Mouse (Mus musculus) stomach, embryonic 15.5 days (tissue): ENCODE measurements around the gene Batf2. TPM values are rescaled to one million over a fixed set of nuclear protein-coding genes. Genes with fewer than 3 reads are reported as not detected.

ENCODE experiments used
- ATAC-seq: fragments of 200-750 bp; cut with Nextera tagmentation; 2 replicates; pipeline ENCODE4 v1.8.0; 2017; ENCODE audit warnings: low read depth, moderate number of reproducible peaks, moderate TSS enrichment; ENCODE audit not compliant: insufficient read depth, low FRiP score
- H3K27ac ChIP-seq: fragments of 300-500 bp; sonication (generic); 2 replicates; pipeline ENCODE4 v1.5.1; 2015; ENCODE audit warnings: mild to moderate bottlenecking, inconsistent platforms
- H3K27me3 ChIP-seq: fragments of 300-500 bp; sonication (generic); replicated peaks from 2 replicates; pipeline ENCODE4 v1.6.1; 2015; ENCODE audit warnings: inconsistent platforms
- H3K36me3 ChIP-seq: fragments of 300-500 bp; sonication (generic); 2 replicates; pipeline ENCODE4 v1.6.1; 2015; ENCODE audit warnings: inconsistent platforms
- H3K4me1 ChIP-seq: fragments of 300-500 bp; sonication (generic); 2 replicates; pipeline ENCODE4 v1.6.1; 2015; ENCODE audit warnings: inconsistent platforms
- H3K4me2 ChIP-seq: fragments of 300-500 bp; sonication (generic); 2 replicates; pipeline ENCODE4 v1.6.1; 2015; ENCODE audit warnings: mild to moderate bottlenecking, inconsistent platforms
- H3K4me3 ChIP-seq: fragments of 300-500 bp; sonication (generic); replicated peaks from 2 replicates; pipeline ENCODE4 v1.5.1; 2015; ENCODE audit warnings: inconsistent platforms
- H3K9ac ChIP-seq: fragments of 300-500 bp; sonication (generic); 2 replicates; pipeline ENCODE4 v1.6.1; 2015; ENCODE audit warnings: inconsistent platforms
- H3K9me3 ChIP-seq: fragments of 300-500 bp; sonication (generic); 2 replicates; pipeline ENCODE4 v1.6.1; 2016; ENCODE audit warnings: inconsistent platforms
- WGBS: fragments of 180-500 bp; shearing (Covaris S2); methylation state at CpG from one replicate; pipeline ENCODE4 v1.1.7; 2015; 5-methylcytosine and 5-hydroxymethylcytosine counted together
- polyA plus RNA-seq: library from polyadenylated mRNA; unstranded; fragments of >200 nt; fragmentation: Nextera tagmentation; extraction: Ambion mirVana; gene quantifications from 2 replicates; pipeline ENCODE4 v1.2.1, GENCODE M21; 2015

Batf2 gene
- polyA plus RNA-seq, 1 experiment from 2014 or later: 0.55 TPM

DNA sequence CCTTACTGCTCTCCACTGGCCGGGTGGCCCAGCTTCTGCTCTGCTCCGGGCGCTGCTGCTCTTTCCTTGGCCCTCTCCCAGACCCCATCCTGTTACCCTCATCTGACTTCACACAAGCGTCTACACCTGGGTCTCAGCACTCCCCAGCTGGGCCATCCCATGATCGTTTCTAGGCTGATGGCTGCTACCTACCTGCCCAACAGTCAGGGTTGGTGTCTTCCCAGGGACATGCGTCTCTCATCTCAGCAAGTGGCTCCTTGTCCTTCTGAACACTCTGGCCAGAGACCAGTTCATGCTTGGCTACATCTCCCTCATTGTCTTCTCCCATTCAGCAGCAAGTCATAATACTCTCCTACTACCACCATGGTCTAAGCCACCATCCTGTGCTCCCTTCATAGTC lies 1.1 kb upstream of the Batf2 start:
- peaks cover 5% of the 10 kb centered on the region; the same call in 1 of the 2 replicates for H3K36me3 ChIP-seq
- peak overlapping the region; percentile 88 for H3K4me2 ChIP-seq
- H3K9ac ChIP-seq: 0 out of 2 replicates have a peak overlapping the region, but pooled peaks have one; percentile 84
- ATAC-seq: no peak
- no peaks in the 10 kb centered on the region for H3K27me3 ChIP-seq
- 94% methylated on average over 6 of the region's 6 CpGs for WGBS
- peak overlapping the region; percentile 78 for H3K4me3 ChIP-seq
- H3K4me1 ChIP-seq: peaks cover 7% of the 10 kb centered on the region
- no peaks in the 10 kb centered on the region for H3K9me3 ChIP-seq
- H3K27ac ChIP-seq: peak overlapping the region; percentile 96; the same call in 1 of the 2 replicates

DNA sequence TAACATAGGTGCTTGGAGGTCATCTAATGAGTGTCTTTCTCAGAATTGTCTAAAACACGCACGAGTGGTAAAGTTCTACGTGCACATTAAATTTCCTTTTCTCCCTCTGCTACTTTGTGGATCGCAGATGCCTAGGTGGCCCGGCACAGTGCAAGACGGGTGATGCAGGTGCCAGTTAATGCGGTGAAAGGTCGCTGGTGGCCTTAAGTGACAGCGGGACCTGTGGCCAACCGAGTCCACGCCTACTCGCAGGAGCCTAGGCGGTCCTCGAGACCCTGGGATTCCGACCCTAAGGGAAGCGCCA lies 457 bp upstream of the Batf2 start:
- 4% methylated on average over 16 of the region's 16 CpGs for WGBS
- H3K4me3 ChIP-seq: peak overlapping the region; percentile 78
- ATAC-seq: no peak
- peak overlapping the region; percentile 88 for H3K4me2 ChIP-seq
- no peaks in the 10 kb centered on the region for H3K9me3 ChIP-seq
- H3K27ac ChIP-seq: peak overlapping the region; percentile 96
- no peaks in the 10 kb centered on the region for H3K27me3 ChIP-seq
- H3K9ac ChIP-seq: peak overlapping the region; percentile 84
- H3K36me3 ChIP-seq: peaks cover 5% of the 10 kb centered on the region; the same call in 1 of the 2 replicates
- H3K4me1 ChIP-seq: peaks cover 7% of the 10 kb centered on the region

DNA sequence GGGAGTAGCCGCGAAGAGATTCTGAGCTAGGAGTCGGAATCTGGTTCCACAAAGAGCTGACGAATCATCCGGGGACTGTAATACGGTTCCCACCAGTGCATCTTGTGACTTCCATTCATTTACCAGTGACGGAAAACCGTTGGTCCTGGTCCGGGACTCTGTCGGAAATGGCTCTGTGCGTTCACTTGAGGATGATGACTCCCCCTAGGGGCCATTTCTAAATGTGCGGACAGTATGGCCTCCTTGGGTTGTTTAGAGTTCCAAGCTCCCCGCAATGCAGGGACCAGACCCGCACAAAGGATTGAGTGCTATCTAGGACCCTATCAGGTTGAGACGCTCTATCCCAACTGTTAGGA lies 589 bp downstream of the Batf2 start, which contains the start of gene Arl2:
Arl2 (minus strand) TSS at position 155 of the 356 bp plus-strand sequence.
- WGBS: under 1% methylated on average over 15 of the region's 15 CpGs
- peak; percentile 62 for ATAC-seq
- Histone ChIP-seq H3K27ac (peak within 1 kb of the TSS; percentile 96), H3K9ac (peak within 1 kb of the TSS; percentile 84), H3K9me3 (no peaks in the 10 kb centered on the region), H3K36me3 (0 out of 2 replicates have a peak, but pooled peaks cover 5% of the 10 kb centered on the region), H3K27me3 (no peaks in the 10 kb centered on the region), H3K4me2 (peak within 1 kb of the TSS; percentile 88), H3K4me1 (peaks cover 7% of the 10 kb centered on the region), H3K4me3 (peak within 1 kb of the TSS; percentile 78)

DNA sequence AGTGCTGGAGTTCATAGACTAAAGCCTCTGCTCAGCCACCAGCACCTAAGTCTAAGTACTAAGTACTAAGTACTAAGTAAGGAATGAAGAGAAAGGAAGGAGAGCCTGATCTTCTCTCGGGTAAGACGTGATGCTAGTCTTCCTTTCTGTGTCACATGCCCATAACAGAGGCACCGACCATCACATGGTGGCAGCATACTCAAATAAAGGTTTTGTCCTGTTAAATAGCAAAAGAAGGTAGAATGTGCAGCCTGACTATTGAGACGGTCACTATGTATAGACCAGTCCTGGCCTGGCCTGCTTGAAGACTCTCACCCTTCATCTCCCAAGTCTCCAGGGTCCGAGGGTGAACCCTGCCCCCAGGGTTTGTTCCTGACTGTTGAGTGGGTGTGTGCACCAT lies 4.1 kb downstream of the Batf2 start:
- no peaks in the 10 kb centered on the region for H3K9me3 ChIP-seq
- H3K4me2 ChIP-seq: no peak overlapping the region
- H3K27me3 ChIP-seq: no peaks in the 10 kb centered on the region
- no peaks in the 10 kb centered on the region for H3K36me3 ChIP-seq
- WGBS: 68% methylated on average over 5 of the region's 5 CpGs
- ATAC-seq: no peak
- no peak overlapping the region for H3K4me3 ChIP-seq
- peaks cover 7% of the 10 kb centered on the region for H3K4me1 ChIP-seq
- H3K9ac ChIP-seq: no peak overlapping the region
- H3K27ac ChIP-seq: no peak overlapping the region

DNA sequence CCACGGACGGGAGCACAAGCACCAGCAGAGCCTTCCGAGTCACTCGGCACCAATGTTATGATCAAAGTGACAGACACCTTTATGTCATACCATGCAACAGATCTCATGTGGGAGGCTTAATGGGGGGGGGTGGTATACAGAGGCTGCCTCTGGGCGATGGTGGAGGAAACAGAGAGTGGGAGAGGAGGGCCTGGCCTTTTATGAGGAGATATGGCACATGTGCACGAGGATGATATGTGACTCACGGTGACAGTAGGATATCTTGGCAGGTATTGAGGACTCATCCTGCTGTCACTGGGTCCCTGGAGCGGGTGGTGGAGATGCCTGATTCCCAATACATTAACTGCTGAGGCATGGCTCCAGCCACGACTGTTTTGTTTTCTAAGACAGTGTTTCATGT lies 14.4 kb downstream of the Batf2 start:
- no peak for ATAC-seq
- H3K4me1 ChIP-seq: no peaks in the 10 kb centered on the region
- WGBS: 80% methylated on average over 9 of the region's 9 CpGs
- H3K36me3 ChIP-seq: no peaks in the 10 kb centered on the region
- H3K9ac ChIP-seq: no peak overlapping the region
- no peaks in the 10 kb centered on the region for H3K27me3 ChIP-seq
- H3K9me3 ChIP-seq: no peaks in the 10 kb centered on the region
- H3K4me2 ChIP-seq: no peak overlapping the region
- H3K27ac ChIP-seq: no peak overlapping the region
- no peak overlapping the region for H3K4me3 ChIP-seq

DNA sequence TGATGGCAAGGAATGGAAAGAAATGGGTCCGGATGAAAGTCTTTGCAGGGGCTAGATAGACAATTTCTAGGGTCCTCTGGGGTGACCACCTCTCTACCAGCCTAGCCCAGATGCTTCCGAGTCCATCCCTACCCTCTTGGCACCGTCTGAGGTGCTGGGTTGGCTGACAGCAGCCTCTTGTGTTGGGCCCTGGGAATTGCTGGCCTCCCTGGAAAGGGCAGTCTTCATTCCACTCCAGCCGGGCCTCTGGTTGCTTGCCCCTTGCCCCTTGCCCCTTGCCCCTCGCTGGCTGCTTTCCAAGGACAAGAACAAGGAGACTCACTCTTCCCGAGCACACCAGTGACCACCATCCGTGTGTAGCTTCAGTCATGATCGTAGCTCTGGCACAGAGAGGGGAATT lies 15.6 kb downstream of the Batf2 start:
- H3K27ac ChIP-seq: no peak overlapping the region
- no peaks in the 10 kb centered on the region for H3K9me3 ChIP-seq
- ATAC-seq: no peak
- H3K9ac ChIP-seq: no peak overlapping the region
- H3K4me2 ChIP-seq: no peak overlapping the region
- no peak overlapping the region for H3K4me3 ChIP-seq
- no peaks in the 10 kb centered on the region for H3K4me1 ChIP-seq
- no peaks in the 10 kb centered on the region for H3K27me3 ChIP-seq
- no peaks in the 10 kb centered on the region for H3K36me3 ChIP-seq
- 63% methylated on average over 8 of the region's 8 CpGs for whole genome bisulfite sequencing

DNA sequence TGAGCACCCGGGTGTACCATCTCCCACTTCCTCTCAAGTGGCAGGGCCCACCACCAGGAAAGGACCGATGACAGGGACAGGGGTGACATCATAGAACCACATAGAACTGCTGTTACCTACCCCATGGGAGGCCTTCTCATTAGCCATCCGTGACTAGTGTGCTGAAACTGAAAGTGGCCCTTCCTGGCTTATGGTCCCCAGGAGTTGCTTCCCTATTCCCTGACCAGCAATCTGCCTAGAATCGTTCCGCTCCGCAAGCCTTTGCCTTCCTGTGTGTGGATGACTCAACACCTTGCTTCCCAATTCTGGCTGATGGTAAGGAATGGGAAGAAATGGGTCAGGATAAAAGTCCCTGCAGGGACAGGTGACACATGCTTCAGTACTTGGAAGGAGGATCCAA lies 16.4 kb downstream of the Batf2 start:
- Histone ChIP-seq H3K27ac (no peak overlapping the region), H3K36me3 (no peaks in the 10 kb centered on the region), H3K4me3 (no peak overlapping the region), H3K9me3 (no peaks in the 10 kb centered on the region), H3K9ac (no peak overlapping the region), H3K4me2 (no peak overlapping the region), H3K27me3 (no peaks in the 10 kb centered on the region), H3K4me1 (no peaks in the 10 kb centered on the region)
- ATAC-seq: no peak
- WGBS: 60% methylated on average over 6 of the region's 6 CpGs

DNA sequence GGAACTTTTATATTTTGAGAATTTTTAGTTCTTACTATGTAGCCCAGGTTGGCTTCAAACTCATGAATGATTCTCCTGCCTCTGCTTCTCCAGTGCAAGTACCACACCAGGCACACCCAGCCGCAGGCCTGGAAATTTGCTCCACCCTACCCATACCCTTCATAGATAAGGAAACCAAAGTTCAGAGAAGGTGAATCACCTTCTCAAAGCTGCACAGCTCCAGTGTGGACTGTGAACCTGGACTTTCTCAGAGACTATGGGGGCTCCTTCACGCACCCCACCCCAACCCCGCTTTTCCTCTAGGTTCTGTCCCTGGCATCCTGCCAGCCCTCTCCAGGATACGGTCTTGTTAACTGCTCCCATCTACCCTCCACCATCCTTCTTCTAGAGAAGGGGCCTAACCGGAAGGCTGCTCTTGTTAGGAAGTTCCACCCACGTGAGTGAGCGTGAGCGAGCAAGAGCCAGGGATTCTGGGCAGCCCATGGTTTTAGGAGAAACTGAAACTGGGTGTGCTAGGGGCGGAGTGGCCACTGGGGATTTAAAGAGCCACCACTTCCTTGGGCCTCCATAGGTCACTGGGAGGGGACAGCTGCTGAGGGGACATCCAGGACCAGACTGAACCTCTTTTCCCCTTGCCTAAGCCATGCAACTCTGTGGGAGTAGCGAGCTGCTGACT lies 23.2 kb downstream of the Batf2 start:
- no peak overlapping the region for H3K27ac ChIP-seq
- no peaks in the 10 kb centered on the region for H3K9me3 ChIP-seq

DNA sequence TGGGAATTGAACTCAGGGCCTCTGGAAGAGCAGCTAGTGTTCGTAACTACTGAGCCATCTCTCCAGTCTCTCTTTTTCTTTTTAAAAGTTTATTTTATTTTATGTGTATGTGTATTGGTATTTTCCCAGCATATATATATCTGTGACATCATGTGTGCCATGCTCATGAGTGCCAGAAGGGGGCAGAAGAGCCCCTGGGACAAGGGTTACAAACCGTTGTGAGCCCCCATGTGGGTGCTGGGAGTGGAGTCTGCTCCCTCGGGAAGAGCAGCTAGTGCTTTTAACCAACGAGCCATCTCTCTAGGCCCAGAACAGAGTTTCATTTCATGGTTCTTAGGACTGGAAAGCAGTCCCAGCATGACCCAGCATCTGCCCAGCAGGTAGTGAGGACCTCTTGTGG lies 26.0 kb downstream of the Batf2 start:
- H3K27me3 ChIP-seq: no peaks in the 10 kb centered on the region
- no peak for ATAC-seq
- 77% methylated on average over 4 of the region's 4 CpGs for WGBS

More for the DNA sequence above, 23.2 kb downstream of the Batf2 start:
- Histone ChIP-seq H3K9ac (no peak overlapping the region), H3K36me3 (no peaks in the 10 kb centered on the region), H3K27me3 (no peaks in the 10 kb centered on the region), H3K4me1 (no peaks in the 10 kb centered on the region), H3K4me3 (no peak overlapping the region), H3K4me2 (no peak overlapping the region; the same call in 1 of the 2 replicates)
- WGBS: 53% methylated on average over 10 of the region's 10 CpGs
- ATAC-seq: no peak; the same call in 1 of the 2 replicates

DNA sequence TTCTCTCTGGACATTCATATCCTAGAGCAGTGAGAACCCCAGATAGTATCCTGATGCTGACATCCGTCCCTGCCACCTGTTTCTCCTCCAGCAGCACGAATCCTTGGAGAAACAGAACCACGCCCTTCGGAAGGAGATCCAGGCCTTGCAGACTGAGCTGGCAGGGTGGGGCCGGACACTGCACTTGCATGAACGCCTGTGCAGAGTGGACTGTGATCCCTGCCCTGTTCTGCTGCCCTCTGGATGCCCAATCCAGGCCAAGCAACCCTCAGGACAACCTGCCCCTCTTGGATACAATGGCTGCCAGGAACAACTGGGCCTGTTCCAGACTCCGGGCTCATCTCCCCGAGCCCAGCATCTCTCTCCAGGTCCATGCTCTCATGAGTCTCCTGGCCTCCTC lies 30.4 kb downstream of the Batf2 start:
- no peaks in the 10 kb centered on the region for H3K4me1 ChIP-seq
- 83% methylated on average over 8 of the region's 8 CpGs for WGBS
- no peak overlapping the region for H3K27ac ChIP-seq
- no peak overlapping the region for H3K4me3 ChIP-seq
- H3K27me3 ChIP-seq: no peaks in the 10 kb centered on the region
- H3K4me2 ChIP-seq: no peak overlapping the region
- H3K9ac ChIP-seq: no peak overlapping the region
- H3K9me3 ChIP-seq: no peaks in the 10 kb centered on the region
- ATAC-seq: no peak
- no peaks in the 10 kb centered on the region for H3K36me3 ChIP-seq

More for the DNA sequence above, 26.0 kb downstream of the Batf2 start:
- Histone ChIP-seq H3K4me3 (no peak overlapping the region), H3K9me3 (no peaks in the 10 kb centered on the region), H3K36me3 (no peaks in the 10 kb centered on the region), H3K4me2 (no peak overlapping the region), H3K4me1 (no peaks in the 10 kb centered on the region), H3K9ac (no peak overlapping the region), H3K27ac (no peak overlapping the region)

DNA sequence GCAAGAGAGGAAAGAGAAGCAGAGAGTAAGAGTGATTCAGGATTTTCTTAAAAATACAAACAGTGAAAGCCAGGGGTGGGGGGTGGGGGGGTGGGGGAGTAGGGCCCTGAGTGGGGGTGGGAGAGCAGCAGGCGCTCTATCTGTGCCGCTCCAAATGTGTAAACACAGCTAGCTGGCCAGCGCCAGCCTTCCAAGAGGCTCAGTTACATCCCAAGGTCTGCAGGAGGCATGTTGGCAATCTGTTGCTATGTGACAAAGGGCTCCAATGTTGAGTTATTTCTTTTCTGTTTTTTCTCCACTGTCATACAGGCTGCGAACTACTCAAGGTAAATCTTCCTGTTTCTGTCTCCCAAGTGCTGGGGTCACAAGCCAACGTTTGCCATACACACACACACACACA lies 34.0 kb downstream of the Batf2 start:
- no peak overlapping the region for H3K4me3 ChIP-seq
- H3K27ac ChIP-seq: no peak overlapping the region
- H3K9me3 ChIP-seq: no peaks in the 10 kb centered on the region
- H3K4me2 ChIP-seq: no peak overlapping the region
- H3K27me3 ChIP-seq: no peaks in the 10 kb centered on the region
- H3K9ac ChIP-seq: no peak overlapping the region
- H3K36me3 ChIP-seq: no peaks in the 10 kb centered on the region
- 14% methylated on average over 5 of the region's 5 CpGs for WGBS
- no peaks in the 10 kb centered on the region for H3K4me1 ChIP-seq
- ATAC-seq: no peak

DNA sequence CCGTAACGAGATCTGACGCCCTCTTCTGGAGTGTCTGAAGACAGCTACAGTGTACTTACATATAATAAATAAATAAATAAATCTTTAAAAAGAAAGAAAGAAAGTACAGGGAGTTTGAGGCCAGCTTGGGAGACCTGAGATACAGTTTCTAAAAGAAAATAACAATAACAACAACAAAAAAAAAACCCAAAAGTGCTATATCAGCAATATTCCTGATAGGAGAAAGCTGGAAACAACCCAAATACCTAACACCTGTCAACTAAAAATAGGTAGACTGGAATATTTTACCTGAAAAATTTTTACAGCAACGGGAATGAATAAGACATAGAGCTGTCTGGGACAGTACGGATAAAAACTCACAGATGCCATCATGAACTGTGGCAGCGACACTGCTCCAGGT lies 38.0 kb downstream of the Batf2 start:
- Histone ChIP-seq H3K27me3 (no peaks in the 10 kb centered on the region), H3K4me1 (no peaks in the 10 kb centered on the region), H3K27ac (no peak overlapping the region), H3K9me3 (no peaks in the 10 kb centered on the region), H3K36me3 (no peaks in the 10 kb centered on the region), H3K4me2 (no peak overlapping the region), H3K9ac (no peak overlapping the region), H3K4me3 (no peak overlapping the region)
- no peak for ATAC-seq
- 83% methylated on average over 6 of the region's 6 CpGs for WGBS

DNA sequence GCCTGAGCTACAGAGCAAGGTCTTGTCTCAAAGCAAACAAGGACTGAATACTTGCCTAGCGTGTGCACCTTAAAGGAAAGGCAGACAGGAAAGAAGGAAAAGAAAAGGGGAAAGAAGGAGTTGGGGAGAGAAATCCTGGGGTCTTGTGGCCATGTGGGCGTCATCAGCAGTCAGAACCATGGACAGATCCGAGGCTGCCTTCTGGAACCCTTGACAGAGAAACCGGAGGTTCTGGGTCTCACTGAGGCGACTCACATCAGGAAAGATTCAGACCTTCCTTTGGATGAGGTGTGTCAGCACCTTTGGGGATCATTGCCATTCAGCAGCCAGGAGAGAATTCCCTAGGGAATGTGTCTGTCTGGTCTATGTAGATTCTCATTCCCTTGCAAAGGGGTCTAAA lies 40.8 kb downstream of the Batf2 start:
- WGBS: 10% methylated on average over 5 of the region's 5 CpGs

More for the DNA sequence above, 40.8 kb downstream of the Batf2 start:
- H3K4me1 ChIP-seq: no peaks in the 10 kb centered on the region
- H3K36me3 ChIP-seq: no peaks in the 10 kb centered on the region
- H3K9ac ChIP-seq: no peak overlapping the region
- no peaks in the 10 kb centered on the region for H3K27me3 ChIP-seq
- no peak overlapping the region for H3K4me2 ChIP-seq
- no peak for ATAC-seq
- H3K4me3 ChIP-seq: no peak overlapping the region
- H3K27ac ChIP-seq: no peak overlapping the region
- H3K9me3 ChIP-seq: no peaks in the 10 kb centered on the region
